Mouse (Mus musculus) kidney, embryonic 15.5 days (tissue): ENCODE data around the gene Lrrc39. TPM values are rescaled to one million over a fixed set of nuclear protein-coding genes. Genes with fewer than 3 reads are reported as not detected.

ENCODE experiments used
- ATAC-seq: fragments of 200-750 bp; cut with Nextera tagmentation; replicated peaks from 2 replicates; pipeline ENCODE4 v1.8.0; 2017; ENCODE audit warnings: moderate TSS enrichment; ENCODE audit not compliant: low FRiP score
- H3K27ac ChIP-seq: fragments of 300-500 bp; sonication (generic); 2 replicates; pipeline ENCODE4 v1.5.1; 2015; ENCODE audit warnings: mild to moderate bottlenecking, inconsistent platforms
- H3K27me3 ChIP-seq: fragments of 300-500 bp; sonication (generic); 2 replicates; pipeline ENCODE4 v1.6.1; 2015; ENCODE audit warnings: inconsistent platforms
- H3K36me3 ChIP-seq: fragments of 300-500 bp; sonication (generic); 2 replicates; pipeline ENCODE4 v1.6.1; 2015; ENCODE audit warnings: inconsistent platforms
- H3K4me1 ChIP-seq: fragments of 300-500 bp; sonication (generic); 2 replicates; pipeline ENCODE4 v1.6.1; 2015; ENCODE audit warnings: inconsistent platforms
- H3K4me2 ChIP-seq: fragments of 300-500 bp; sonication (generic); 2 replicates; pipeline ENCODE4 v1.6.1; 2015; ENCODE audit warnings: moderate library complexity, mild to moderate bottlenecking, inconsistent platforms
- H3K4me3 ChIP-seq: fragments of 300-500 bp; sonication (generic); replicated peaks from 2 replicates; pipeline ENCODE4 v1.5.1; 2015; ENCODE audit warnings: mild to moderate bottlenecking, inconsistent platforms
- H3K9ac ChIP-seq: fragments of 300-500 bp; sonication (generic); 2 replicates; pipeline ENCODE4 v1.6.1; 2015; ENCODE audit warnings: mild to moderate bottlenecking, inconsistent platforms
- H3K9me3 ChIP-seq: fragments of 300-500 bp; sonication (generic); replicated peaks from 2 replicates; pipeline ENCODE4 v1.6.1; 2016; ENCODE audit warnings: inconsistent platforms
- WGBS: fragments of 180-500 bp; shearing (Covaris S2); methylation state at CpG from one replicate; pipeline ENCODE4 v1.1.7; 2015; ENCODE audit warnings: mixed read lengths; 5-methylcytosine and 5-hydroxymethylcytosine counted together
- polyA plus RNA-seq: library from polyadenylated mRNA; unstranded; fragments of >200 nt; fragmentation: Nextera tagmentation; extraction: Ambion mirVana; gene quantifications from 2 replicates; pipeline ENCODE4 v1.2.1, GENCODE M21; 2015

Gene Lrrc39
- polyA plus RNA-seq, 1 experiment from 2014 or later = 0.91 TPM

DNA sequence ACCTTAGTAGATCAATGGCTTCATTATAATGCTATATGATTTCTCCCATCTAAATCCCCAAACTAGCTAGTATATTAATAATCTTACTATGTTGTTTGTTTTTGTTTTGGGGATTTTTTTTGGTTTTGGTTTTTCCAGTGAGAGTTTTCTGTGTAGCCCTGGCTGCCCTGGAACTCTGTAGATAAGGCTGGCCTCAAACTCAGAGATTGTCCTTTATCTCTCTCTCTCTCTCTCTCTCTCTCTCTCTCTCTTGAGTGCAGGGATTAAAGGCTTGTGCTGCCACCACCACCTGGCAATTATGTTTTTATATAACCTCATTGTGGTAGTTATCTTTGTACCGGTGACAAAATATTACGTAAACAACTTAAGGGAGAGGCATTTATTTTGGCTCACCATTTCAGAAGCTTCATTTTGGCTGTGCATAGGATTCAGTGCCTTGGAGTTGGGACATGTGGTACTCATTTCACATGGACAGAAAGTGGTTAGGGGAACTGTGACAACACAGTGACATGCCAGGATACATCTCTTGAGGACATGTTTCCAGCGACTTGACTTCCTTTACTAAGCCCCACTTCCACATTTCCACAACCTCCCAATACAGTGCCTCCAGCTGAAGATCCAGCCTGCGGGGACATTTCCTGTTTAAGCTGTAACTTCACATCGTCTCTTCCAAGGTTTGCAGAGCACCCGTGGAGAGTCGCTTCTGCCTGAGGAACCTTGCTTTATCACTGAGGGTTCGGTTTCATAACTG lies 52.7 kb downstream of the Lrrc39 start:
- no peak for ATAC-seq
- Histone ChIP-seq H3K4me3 (no peak overlapping the region), H3K27ac (no peak overlapping the region), H3K27me3 (no peaks in the 10 kb centered on the region), H3K4me2 (no peak overlapping the region), H3K4me1 (no peaks in the 10 kb centered on the region), H3K9me3 (no peaks in the 10 kb centered on the region), H3K36me3 (peaks cover 63% of the 10 kb centered on the region), H3K9ac (no peak overlapping the region)
- WGBS = 86% methylated on average over 8 of the region's 8 CpGs

DNA sequence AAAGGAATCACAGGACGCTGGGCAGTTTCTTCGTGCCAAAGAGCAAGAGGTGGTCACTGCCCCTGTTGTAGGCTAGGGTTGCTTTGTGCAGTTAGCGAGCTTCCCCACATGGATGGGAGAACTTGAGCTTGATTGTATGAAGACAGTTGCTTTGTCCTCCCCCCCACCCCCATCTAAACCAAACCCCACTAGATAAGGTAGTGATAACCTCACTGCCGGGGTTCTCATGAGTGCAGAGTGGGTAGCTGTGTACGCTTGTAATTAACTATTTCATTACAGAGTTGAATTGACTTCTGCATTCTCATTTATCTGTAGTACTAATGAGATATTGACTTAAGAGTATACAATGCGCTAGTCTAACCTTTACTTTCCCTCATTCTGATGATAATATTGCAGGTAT lies 56.1 kb downstream of the Lrrc39 start:
- Histone ChIP-seq H3K4me1 (no peaks in the 10 kb centered on the region), H3K4me3 (no peak overlapping the region), H3K36me3 (peaks cover 70% of the 10 kb centered on the region), H3K27me3 (no peaks in the 10 kb centered on the region), H3K9me3 (no peaks in the 10 kb centered on the region), H3K27ac (no peak overlapping the region), H3K4me2 (no peak overlapping the region), H3K9ac (no peak overlapping the region)
- no peak for ATAC-seq
- 88% methylated on average over 6 of the region's 6 CpGs for WGBS

DNA sequence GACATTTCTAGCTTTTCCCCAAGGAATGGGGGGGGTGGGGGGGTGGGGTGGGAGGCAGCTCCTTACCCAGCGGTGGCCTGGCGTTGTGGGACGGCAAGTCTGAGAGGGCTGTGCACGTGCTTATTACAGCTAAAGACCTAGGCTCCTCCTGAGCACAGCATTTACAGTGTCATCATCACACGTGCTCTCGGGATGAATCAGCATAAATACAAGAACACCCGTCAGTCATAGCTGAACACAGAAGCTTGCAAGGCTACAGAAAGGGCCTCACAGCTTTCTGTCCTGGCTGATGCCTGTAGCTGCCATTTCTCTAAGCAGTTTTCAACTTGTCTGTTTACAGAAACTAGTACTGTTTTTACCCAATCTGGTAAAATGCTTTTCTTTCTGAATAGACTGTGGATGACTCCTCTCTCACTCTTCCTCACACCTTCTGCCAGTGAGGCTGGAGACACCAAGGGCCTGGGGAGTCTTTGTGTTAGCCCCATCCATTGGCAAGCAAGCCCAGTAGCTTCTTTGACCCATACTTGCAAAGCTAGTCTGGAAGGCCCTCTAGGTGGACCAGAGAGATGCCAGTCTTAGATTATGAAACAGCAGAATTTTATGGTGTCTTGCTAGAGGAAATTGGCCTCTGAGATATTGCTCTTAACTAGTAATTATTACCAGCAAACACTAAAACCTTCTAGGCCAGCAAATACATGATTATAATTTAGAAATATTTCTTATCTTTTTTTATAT lies 58.0 kb downstream of the Lrrc39 start:
- ATAC-seq = no peak
- H3K27ac ChIP-seq = no peak overlapping the region
- H3K9me3 ChIP-seq = no peaks in the 10 kb centered on the region
- H3K4me3 ChIP-seq = no peak overlapping the region
- H3K27me3 ChIP-seq = no peaks in the 10 kb centered on the region
- no peak overlapping the region for H3K4me2 ChIP-seq
- WGBS = 92% methylated on average over 7 of the region's 7 CpGs
- H3K4me1 ChIP-seq = no peaks in the 10 kb centered on the region
- H3K9ac ChIP-seq = no peak overlapping the region
- peaks cover 52% of the 10 kb centered on the region for H3K36me3 ChIP-seq

DNA sequence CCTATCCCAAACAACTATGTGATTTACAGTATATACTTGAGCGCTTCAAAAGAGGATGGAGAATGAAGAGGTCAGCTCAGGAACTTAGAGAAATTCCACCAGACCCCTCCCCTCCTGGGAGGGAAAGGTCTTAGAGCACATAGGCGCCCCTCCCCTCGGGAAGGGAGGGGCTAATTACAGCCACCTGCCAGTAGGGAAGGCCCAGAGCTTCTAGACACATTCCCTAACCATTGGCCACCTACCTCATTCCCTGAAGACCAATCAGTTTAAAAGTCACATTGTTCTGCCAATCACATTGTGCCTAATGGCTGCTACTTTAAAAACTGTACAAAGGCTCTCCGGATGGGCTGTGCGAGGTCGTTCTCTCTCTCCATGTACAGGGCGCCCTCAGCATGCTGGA lies 59.9 kb downstream of the Lrrc39 start:
- Histone ChIP-seq H3K4me3 (no peak overlapping the region), H3K4me1 (no peaks in the 10 kb centered on the region), H3K27ac (no peak overlapping the region), H3K36me3 (peaks cover 58% of the 10 kb centered on the region), H3K9me3 (no peaks in the 10 kb centered on the region), H3K27me3 (no peaks in the 10 kb centered on the region), H3K4me2 (no peak overlapping the region), H3K9ac (no peak overlapping the region)
- WGBS = 92% methylated on average over 7 of the region's 7 CpGs
- no peak for ATAC-seq

DNA sequence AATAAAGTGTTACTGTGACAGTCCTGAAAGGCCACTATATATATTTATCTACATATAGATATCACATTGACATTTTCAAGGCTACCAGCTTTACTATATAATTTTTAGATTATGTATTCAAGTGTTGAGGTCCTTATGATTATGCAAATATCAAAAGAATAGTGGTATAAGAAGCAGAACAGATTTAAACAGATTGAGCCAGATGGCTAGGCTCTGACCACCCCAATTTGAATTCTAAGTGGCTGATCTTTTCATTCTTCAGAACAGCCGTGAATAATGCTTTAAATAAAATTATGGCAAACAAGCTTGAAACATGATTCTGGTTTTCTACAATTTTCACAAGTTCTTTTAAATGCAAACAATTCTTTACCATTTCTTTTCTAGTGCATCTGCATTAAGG lies 68.7 kb downstream of the Lrrc39 start:
- no peak overlapping the region for H3K9ac ChIP-seq
- no peaks in the 10 kb centered on the region for H3K9me3 ChIP-seq
- 82% methylated on average over 1 of the region's 1 CpGs for WGBS
- H3K36me3 ChIP-seq = peaks cover 79% of the 10 kb centered on the region
- H3K4me3 ChIP-seq = no peak overlapping the region
- ATAC-seq = no peak
- H3K27ac ChIP-seq = no peak overlapping the region
- H3K27me3 ChIP-seq = no peaks in the 10 kb centered on the region
- no peaks in the 10 kb centered on the region for H3K4me1 ChIP-seq
- no peak overlapping the region for H3K4me2 ChIP-seq

Other genes starting within 250 kb of the Lrrc39 start
- 13.6 and 14.7 TPM in 2 replicates for gene Cdc14a, start 138.9 kb upstream of the Lrrc39 start, polyA plus RNA-seq
- gene Rtca, start 54.8 kb upstream of the Lrrc39 start, polyA plus RNA-seq = 76.1 and 80.7 TPM in 2 replicates
- 21.4 and 23.9 TPM in 2 replicates for gene Dbt, start 49.9 kb upstream of the Lrrc39 start, polyA plus RNA-seq
- gene Sass6, start 32.0 kb downstream of the Lrrc39 start, polyA plus RNA-seq = 27.2 and 27.6 TPM in 2 replicates
- 29.0 and 30.4 TPM in 2 replicates for gene Trmt13, start 51.6 kb downstream of the Lrrc39 start, polyA plus RNA-seq
- gene Mfsd14a, start 99.7 kb downstream of the Lrrc39 start, polyA plus RNA-seq = 88.9 and 96.9 TPM in 2 replicates
- not detected in 2 replicates for gene Gm43191, start 118.3 kb downstream of the Lrrc39 start, polyA plus RNA-seq
- 15.9 and 16.4 TPM in 2 replicates for gene Slc35a3, start 149.9 kb downstream of the Lrrc39 start, polyA plus RNA-seq
- 20.6 and 21.3 TPM in 2 replicates for gene Agl, start 245.2 kb downstream of the Lrrc39 start, polyA plus RNA-seq